In the genomic region with DNA sequence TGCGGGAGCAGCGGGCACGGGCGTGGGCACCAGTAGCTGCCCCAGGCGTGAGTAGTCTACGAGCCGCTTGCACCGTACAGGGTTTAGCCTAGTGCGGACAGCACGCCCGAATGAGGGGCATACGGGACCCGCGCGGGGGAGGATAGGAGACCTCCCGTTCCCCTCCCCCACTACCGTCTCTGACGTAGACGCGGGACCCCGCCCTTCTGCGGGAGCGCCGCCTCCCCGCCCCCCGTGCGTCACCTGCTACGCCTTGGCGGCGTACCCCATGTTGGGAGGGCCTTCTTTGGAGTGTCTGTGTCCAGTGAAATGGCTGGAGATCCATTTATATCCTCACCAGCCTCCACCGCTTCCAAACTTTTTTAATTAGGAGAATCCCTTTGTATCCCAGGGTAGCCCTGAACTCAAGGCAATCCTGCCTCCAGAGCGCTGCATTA, we compare ENCODE assay signal across 7 mouse cellular contexts. TPM values are rescaled to one million over a fixed set of nuclear protein-coding genes. Genes with fewer than 3 reads are reported as not detected.
DNase-seq lines count a peak whose midpoint lies in the region; ATAC-seq and TF ChIP-seq lines count a peak whose summit lies in the region.

No protein-coding gene starts in this region.

- no peaks in the 10 kb centered on the region for H3K9me3 ChIP-seq in embryonic facial prominence, embryonic 11.5 days (replicated peaks; ENCODE audit: control insufficient read depth, low read length)
- no peaks in the 10 kb centered on the region for H3K9me3 ChIP-seq in limb, embryonic 11.5 days (ENCODE audit: control insufficient read depth, low read length)
- H3K9me3 ChIP-seq in midbrain, embryonic 13.5 days: no peaks in the 10 kb centered on the region

- TF ChIP-seq POLR2A in small intestine, adult 2 months (IDR thresholded peaks at IDR 0.05; ENCODE audit: low read depth, low read length): peak; percentile 59

- peak overlapping the region; percentile 98 for H3K27ac ChIP-seq in embryonic facial prominence, embryonic 11.5 days (replicated peaks; ENCODE audit: low read depth, low read length)
- peak overlapping the region; percentile 99 for H3K27ac ChIP-seq in limb, embryonic 11.5 days (replicated peaks; ENCODE audit: low read depth, low read length)
- H3K27ac ChIP-seq in midbrain, embryonic 13.5 days: peak overlapping the region; percentile 99
- H3K27ac ChIP-seq in small intestine, adult 2 months (ENCODE audit: insufficient read depth, low read depth, low read length): peak overlapping the region; percentile 96

- H3K4me2 ChIP-seq in embryonic facial prominence, embryonic 11.5 days (ENCODE audit: low read depth, low read length): peak overlapping the region; percentile 89
- peak overlapping the region; percentile 97 for H3K4me2 ChIP-seq in limb, embryonic 11.5 days (ENCODE audit: low read depth, severe bottlenecking)
- peak overlapping the region; percentile 95 for H3K4me2 ChIP-seq in midbrain, embryonic 13.5 days (replicated peaks)

- peak overlapping the region; percentile 72 for H3K4me3 ChIP-seq in embryonic facial prominence, embryonic 11.5 days (ENCODE audit: low read depth, low read length)
- H3K4me3 ChIP-seq in limb, embryonic 11.5 days (ENCODE audit: low read depth, low read length): peak overlapping the region; percentile 76
- H3K4me3 ChIP-seq in midbrain, embryonic 13.5 days (replicated peaks): peak overlapping the region; percentile 81
- peak overlapping the region; percentile 75 for H3K4me3 ChIP-seq in small intestine, adult 2 months (ENCODE audit: low read depth, low read length)

- peak overlapping the region; percentile 92 for H3K9ac ChIP-seq in embryonic facial prominence, embryonic 11.5 days (replicated peaks; ENCODE audit: low read length)
- H3K9ac ChIP-seq in limb, embryonic 11.5 days (ENCODE audit: low read length): peak overlapping the region; percentile 92
- peak overlapping the region; percentile 87 for H3K9ac ChIP-seq in midbrain, embryonic 13.5 days (replicated peaks)

- peak; percentile 97 for DNase-seq in adrenal gland, postnatal 25 days
- DNase-seq in embryonic facial prominence, embryonic 11.5 days (ENCODE audit: low spot score): peak; percentile 96
- DNase-seq in heart, adult 18-20 months: peak; percentile 97 to 98
- DNase-seq in kidney, adult 18-20 months: peak; percentile 96
- DNase-seq in limb, embryonic 11.5 days (ENCODE audit: low spot score): peak; percentile 95

- peak; percentile 69 for ATAC-seq in embryonic facial prominence, embryonic 11.5 days (replicated peaks; ENCODE audit: insufficient number of reproducible peaks, low FRiP score, low TSS enrichment, low read depth)
- ATAC-seq in limb, embryonic 11.5 days (ENCODE audit: insufficient number of reproducible peaks, low FRiP score, low TSS enrichment, low read depth): peak; percentile 66
- peak; percentile 64 for ATAC-seq in midbrain, embryonic 13.5 days

- peaks cover 7% of the 10 kb centered on the region for H3K36me3 ChIP-seq in embryonic facial prominence, embryonic 11.5 days (replicated peaks; ENCODE audit: control insufficient read depth, insufficient read depth, low read depth, low read length)
- H3K36me3 ChIP-seq in limb, embryonic 11.5 days (ENCODE audit: control insufficient read depth, insufficient read depth, low read length): peaks cover 14% of the 10 kb centered on the region
- H3K36me3 ChIP-seq in midbrain, embryonic 13.5 days: peaks cover 17% of the 10 kb centered on the region
- peaks cover 14% of the 10 kb centered on the region for H3K36me3 ChIP-seq in small intestine, adult 2 months (ENCODE audit: control insufficient read depth, insufficient read depth, low read length)

- no peaks in the 10 kb centered on the region for H3K27me3 ChIP-seq in embryonic facial prominence, embryonic 11.5 days (ENCODE audit: control insufficient read depth, insufficient read depth, low read length)
- no peaks in the 10 kb centered on the region for H3K27me3 ChIP-seq in limb, embryonic 11.5 days (ENCODE audit: control insufficient read depth, insufficient read depth, low read length)
- H3K27me3 ChIP-seq in midbrain, embryonic 13.5 days: no peaks in the 10 kb centered on the region
- no peaks in the 10 kb centered on the region for H3K27me3 ChIP-seq in small intestine, adult 2 months (ENCODE audit: control insufficient read depth, insufficient read depth, low read length)

- peaks cover 7% of the 10 kb centered on the region; the same call in 1 of the 2 replicates for H3K4me1 ChIP-seq in embryonic facial prominence, embryonic 11.5 days (ENCODE audit: control insufficient read depth, insufficient read depth, low read length)
- peaks cover 22% of the 10 kb centered on the region for H3K4me1 ChIP-seq in limb, embryonic 11.5 days (ENCODE audit: control insufficient read depth, insufficient read depth, low read length)
- peaks cover 35% of the 10 kb centered on the region for H3K4me1 ChIP-seq in midbrain, embryonic 13.5 days (replicated peaks)
- H3K4me1 ChIP-seq in small intestine, adult 2 months (ENCODE audit: control insufficient read depth, insufficient read depth, insufficient read length, low read length): peaks cover 21% of the 10 kb centered on the region; the same call in 1 of the 2 replicates

- under 1% methylated on average over 30 of the region's 32 CpGs for WGBS in embryonic facial prominence, embryonic 11.5 days
- under 1% methylated on average over 29 of the region's 32 CpGs for WGBS in limb, embryonic 11.5 days
- WGBS in midbrain, embryonic 13.5 days: under 1% methylated on average over 32 of the region's 32 CpGs
- 2% methylated on average over 24 of the region's 32 CpGs for WGBS in small intestine, adult 2 months

- TF ChIP-seq CTCF in small intestine, adult 2 months (IDR thresholded peaks at IDR 0.05; ENCODE audit: extremely low read depth, insufficient read length, insufficient replicate concordance, low read depth, low read length): peak; percentile 7; the same call in 1 of the 2 replicates

RNA-seq across cellular contexts. Expression of a gene that starts 0.6 kb away (rescaled TPM):
- total RNA-seq in adrenal gland, postnatal 25 days (2021): 423 and 491 TPM in 2 replicates
- polyA plus RNA-seq in embryonic facial prominence, embryonic 11.5 days (2014; fragmentation: Nextera tagmentation; extraction: Ambion mirVana): 328 and 350 TPM in 2 replicates
- 100 to 1,000 TPM; 196 to 224 TPM for total RNA-seq in heart, adult 18-20 months (2021)
- polyA plus RNA-seq in limb, embryonic 11.5 days (2014; fragmentation: Nextera tagmentation; extraction: Ambion mirVana): 362 and 390 TPM in 2 replicates
- 238 and 239 TPM in 2 replicates for polyA plus RNA-seq in midbrain, embryonic 13.5 days (2015; fragmentation: Nextera tagmentation; extraction: Ambion mirVana)
- polyA plus RNA-seq in small intestine, adult 2 months (2012; rRNA removed): 67.1 and 140 TPM in 2 replicates

RNA-seq across cellular contexts. Expression of a gene that starts 16.0 kb away (rescaled TPM):
- 445 and 492 TPM in 2 replicates for total RNA-seq in adrenal gland, postnatal 25 days (2021)
- 103 and 106 TPM in 2 replicates for polyA plus RNA-seq in embryonic facial prominence, embryonic 11.5 days (2014; fragmentation: Nextera tagmentation; extraction: Ambion mirVana)
- total RNA-seq in heart, adult 18-20 months (2021): 1,000 to 10,000 TPM; 1,960 to 1,989 TPM
- polyA plus RNA-seq in limb, embryonic 11.5 days (2014; fragmentation: Nextera tagmentation; extraction: Ambion mirVana): 93.2 and 94.7 TPM in 2 replicates
- polyA plus RNA-seq in midbrain, embryonic 13.5 days (2015; fragmentation: Nextera tagmentation; extraction: Ambion mirVana): 69.4 and 71.6 TPM in 2 replicates
- polyA plus RNA-seq in small intestine, adult 2 months (2012; rRNA removed): 201 and 291 TPM in 2 replicates

RNA-seq across cellular contexts. Expression of a gene that starts 20.2 kb away (rescaled TPM):
- total RNA-seq in adrenal gland, postnatal 25 days (2021): 2.9 and 3.1 TPM in 2 replicates
- 2.3 and 3.2 TPM in 2 replicates for polyA plus RNA-seq in embryonic facial prominence, embryonic 11.5 days (2014; fragmentation: Nextera tagmentation; extraction: Ambion mirVana)
- 1 to 10 TPM; 1.5 to 3.4 TPM for total RNA-seq in heart, adult 18-20 months (2021)
- polyA plus RNA-seq in limb, embryonic 11.5 days (2014; fragmentation: Nextera tagmentation; extraction: Ambion mirVana): 2.0 and 3.2 TPM in 2 replicates
- polyA plus RNA-seq in midbrain, embryonic 13.5 days (2015; fragmentation: Nextera tagmentation; extraction: Ambion mirVana): 1.9 and 2.3 TPM in 2 replicates
- polyA plus RNA-seq in small intestine, adult 2 months (2012; rRNA removed): 4.4 and 7.1 TPM in 2 replicates

RNA-seq across cellular contexts. Expression of a gene that starts 24.7 kb away (rescaled TPM):
- total RNA-seq in adrenal gland, postnatal 25 days (2021): 14.4 and 17.6 TPM in 2 replicates
- polyA plus RNA-seq in embryonic facial prominence, embryonic 11.5 days (2014; fragmentation: Nextera tagmentation; extraction: Ambion mirVana): 1.5 and 1.9 TPM in 2 replicates
- total RNA-seq in heart, adult 18-20 months (2021): 10 to 100 TPM in 1 of 2 experiments, 1 to 10 TPM in 1; 9.6 to 18.7 TPM
- 1.9 and 2.2 TPM in 2 replicates for polyA plus RNA-seq in limb, embryonic 11.5 days (2014; fragmentation: Nextera tagmentation; extraction: Ambion mirVana)
- 4.5 and 5.8 TPM in 2 replicates for polyA plus RNA-seq in midbrain, embryonic 13.5 days (2015; fragmentation: Nextera tagmentation; extraction: Ambion mirVana)
- polyA plus RNA-seq in small intestine, adult 2 months (2012; rRNA removed): 1,096 and 2,780 TPM in 2 replicates

RNA-seq across cellular contexts. Expression of a gene that starts 41.7 kb away (rescaled TPM):
- total RNA-seq in adrenal gland, postnatal 25 days (2021): 36.8 and 42.6 TPM in 2 replicates
- polyA plus RNA-seq in embryonic facial prominence, embryonic 11.5 days (2014; fragmentation: Nextera tagmentation; extraction: Ambion mirVana): 33.4 and 41.0 TPM in 2 replicates
- total RNA-seq in heart, adult 18-20 months (2021): 10 to 100 TPM; 25.8 to 26.8 TPM
- polyA plus RNA-seq in limb, embryonic 11.5 days (2014; fragmentation: Nextera tagmentation; extraction: Ambion mirVana): 40.3 and 44.4 TPM in 2 replicates
- polyA plus RNA-seq in midbrain, embryonic 13.5 days (2015; fragmentation: Nextera tagmentation; extraction: Ambion mirVana): 52.7 and 56.7 TPM in 2 replicates
- polyA plus RNA-seq in small intestine, adult 2 months (2012; rRNA removed): 76.0 and 138 TPM in 2 replicates

Comparison
In these comparisons a context has a peak if more than half of its experiments do, and no peak if none do; other contexts are left out.
1. Peak in every context shown above with its lines: DNase-seq, ATAC-seq, H3K4me3 ChIP-seq and H3K27ac ChIP-seq.